Mouse (Mus musculus) ES-Bruce4 (cell line): Measurements from ENCODE around the gene Gm9507. TPM values are rescaled to one million over a fixed set of nuclear protein-coding genes. Genes with fewer than 3 reads are reported as not detected.
"Not testable (repeated sequence)": the region's sequence is repeated elsewhere in the genome, so short reads cannot be mapped to it uniquely, and the experiment has no call there.

Experiments used
- H3K27ac ChIP-seq: 2 replicates; pipeline ENCODE4 v1.5.1; 2012; ENCODE audit warnings: low read length, inconsistent platforms; ENCODE audit not compliant: insufficient read depth
- H3K27me3 ChIP-seq: 2 replicates; pipeline ENCODE4 v1.6.1; 2012; ENCODE audit warnings: mild to moderate bottlenecking, low read length, inconsistent platforms; ENCODE audit not compliant: control insufficient read depth, poor library complexity, insufficient read depth, severe bottlenecking
- H3K36me3 ChIP-seq: 2 replicates; pipeline ENCODE4 v1.6.1; 2012; ENCODE audit warnings: inconsistent platforms, mild to moderate bottlenecking, low read length, moderate library complexity; ENCODE audit not compliant: control insufficient read depth, poor library complexity, insufficient read depth, severe bottlenecking
- H3K4me1 ChIP-seq: one replicate; pipeline ENCODE4 v1.8.1; 2011; ENCODE audit warnings: low read length; ENCODE audit not compliant: control insufficient read depth, insufficient read depth
- H3K4me3 ChIP-seq: 2 replicates; pipeline ENCODE4 v1.5.1; 2011; ENCODE audit warnings: low read depth, mild to moderate bottlenecking, low read length
- H3K9ac ChIP-seq: 2 replicates; pipeline ENCODE4 v1.6.1; 2012; ENCODE audit warnings: low read depth, mild to moderate bottlenecking, inconsistent platforms; ENCODE audit not compliant: poor library complexity, severe bottlenecking
- H3K9me3 ChIP-seq: replicated peaks from 2 replicates; pipeline ENCODE4 v1.6.1; 2012; ENCODE audit warnings: mild to moderate bottlenecking, low read length, inconsistent platforms; ENCODE audit not compliant: control insufficient read depth, poor library complexity, insufficient read depth, severe bottlenecking
- CTCF ChIP-seq: IDR thresholded peaks from one replicate; pipeline ENCODE4 v1.8.1; 2011; ENCODE audit warnings: low read depth, low read length
- EP300 ChIP-seq: IDR thresholded peaks from 2 replicates; pipeline ENCODE4 v1.6.1; 2011; ENCODE audit warnings: low read depth, low read length; ENCODE audit not compliant: insufficient read depth
- POLR2A ChIP-seq: IDR thresholded peaks from one replicate; pipeline ENCODE4 v1.8.1; 2011; ENCODE audit warnings: low read length; ENCODE audit not compliant: insufficient read depth
- polyA plus RNA-seq: library from polyadenylated mRNA; stranded (reverse); fragments of >200 nt; gene quantifications from 2 replicates; pipeline ENCODE4 v1.2.4, GENCODE M21; 2011; ENCODE audit warnings: low read depth; ENCODE audit not compliant: missing spikeins, insufficient read depth, insufficient read length

Gene Gm9507
- polyA plus RNA-seq, 1 experiment: not detected

DNA sequence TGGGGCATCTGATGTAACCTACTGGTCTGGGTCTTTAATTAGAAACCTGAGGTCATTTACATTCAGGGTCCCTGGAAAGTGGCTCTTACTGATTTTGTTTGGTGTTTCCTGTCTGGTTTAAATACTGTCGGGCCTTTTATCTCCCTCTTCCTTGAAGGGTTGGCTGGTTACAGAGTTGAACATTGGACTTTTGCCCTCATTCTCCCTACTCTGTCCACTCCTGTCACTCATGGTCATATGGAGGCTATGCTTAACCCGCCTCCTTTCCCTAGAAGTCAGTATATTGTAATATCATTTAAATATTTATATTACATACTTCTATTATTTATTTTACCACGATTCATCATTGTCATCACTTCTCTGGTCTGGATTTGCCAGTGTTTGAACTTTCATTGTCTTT is 7.5 kb downstream of the Gm9507 start:
- Histone ChIP-seq H3K4me3 (no peak overlapping the region), H3K9me3 (peaks cover 11% of the 10 kb centered on the region), H3K27ac (no peak overlapping the region), H3K27me3 (no peaks in the 10 kb centered on the region), H3K4me1 (no peaks in the 10 kb centered on the region), H3K9ac (no peak overlapping the region), H3K36me3 (no peaks in the 10 kb centered on the region)
- no peak for TF ChIP-seq EP300
- TF ChIP-seq CTCF: no peak
- TF ChIP-seq POLR2A: no peak

DNA sequence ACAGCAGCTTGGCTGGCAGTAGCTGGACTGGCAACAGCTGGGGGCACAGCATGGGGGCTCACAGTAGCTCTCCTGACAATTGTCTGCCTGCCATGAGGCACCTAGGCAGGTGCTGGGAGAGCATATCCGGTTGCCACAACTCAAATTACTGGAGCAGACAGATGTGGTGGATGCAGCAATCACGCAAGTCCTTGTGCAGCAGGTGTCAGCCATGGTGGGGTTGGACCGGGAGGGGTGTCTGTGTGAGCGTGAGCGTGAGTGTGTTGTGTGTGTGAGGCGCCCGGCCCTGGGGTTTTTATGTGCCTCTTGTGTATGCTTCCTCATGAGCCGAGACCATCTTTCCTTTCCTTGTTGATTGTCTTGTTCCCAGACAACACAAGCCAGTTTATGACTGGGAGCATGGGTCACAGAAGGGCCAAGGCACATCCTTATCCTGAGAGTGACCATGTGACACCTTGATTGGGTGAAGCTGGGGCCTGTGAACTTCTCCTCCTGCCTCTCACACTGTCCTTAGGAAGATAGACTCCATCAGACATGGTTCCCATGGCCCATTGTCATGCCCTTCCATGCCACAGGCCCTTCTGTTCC is 12.6 kb downstream of the Gm9507 start, which contains the start of gene Gm19668:
Gene Gm19668 (minus strand): TSS at position 213 of the 588 bp plus-strand sequence.
- Histone ChIP-seq H3K4me3 (no peak within 1 kb of the TSS), H3K27ac (no peak within 1 kb of the TSS)

DNA sequence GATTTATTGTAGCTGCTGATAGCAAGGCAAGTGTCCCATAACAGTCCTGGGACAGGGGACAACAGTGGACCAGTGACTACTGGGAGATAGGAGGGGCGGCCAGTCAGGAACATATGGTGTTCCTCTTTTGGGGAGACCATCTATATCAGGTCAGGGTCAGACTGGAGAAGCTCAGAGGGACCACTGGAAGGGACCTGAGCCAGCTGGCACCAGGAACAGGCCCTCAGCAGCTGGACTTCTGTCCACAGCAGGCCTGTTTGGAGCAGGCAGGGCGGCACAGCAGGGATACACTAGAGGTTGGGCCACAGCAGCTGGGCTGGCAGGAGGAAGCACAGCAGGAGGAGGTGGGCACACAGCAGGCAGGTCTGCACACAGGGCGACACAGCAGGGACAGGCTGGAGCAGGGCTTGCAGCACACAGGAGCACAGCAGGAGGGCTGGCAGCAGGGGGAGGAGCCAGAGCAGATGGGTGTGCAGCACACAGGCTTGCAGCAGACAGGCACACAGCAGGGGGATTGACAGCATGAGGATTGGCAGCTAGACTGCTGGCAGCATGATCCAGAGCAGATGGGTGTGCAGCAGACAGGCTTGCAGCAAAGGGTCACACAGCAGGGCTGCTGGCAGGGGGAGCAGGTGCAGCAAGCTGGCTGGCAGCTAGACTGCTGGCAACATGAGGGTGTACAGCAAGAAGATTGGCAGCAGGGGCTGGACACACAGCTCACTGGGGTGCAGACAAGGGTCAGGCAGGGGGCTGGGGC is 13.3 kb downstream of the Gm9507 start:
- not testable (repeated sequence) for H3K9me3 ChIP-seq, H3K36me3 ChIP-seq, H3K27me3 ChIP-seq, H3K9ac ChIP-seq, H3K4me3 ChIP-seq, H3K27ac ChIP-seq, H3K4me1 ChIP-seq

More for the DNA sequence above, 12.6 kb downstream of the Gm9507 start, which contains the start of gene Gm19668:
- H3K9ac ChIP-seq: no peak within 1 kb of the TSS
- H3K9me3 ChIP-seq: no peaks in the 10 kb centered on the region
- H3K36me3 ChIP-seq: no peaks in the 10 kb centered on the region
- no peaks in the 10 kb centered on the region for H3K4me1 ChIP-seq
- no peaks in the 10 kb centered on the region for H3K27me3 ChIP-seq
- TF ChIP-seq POLR2A: no peak

DNA sequence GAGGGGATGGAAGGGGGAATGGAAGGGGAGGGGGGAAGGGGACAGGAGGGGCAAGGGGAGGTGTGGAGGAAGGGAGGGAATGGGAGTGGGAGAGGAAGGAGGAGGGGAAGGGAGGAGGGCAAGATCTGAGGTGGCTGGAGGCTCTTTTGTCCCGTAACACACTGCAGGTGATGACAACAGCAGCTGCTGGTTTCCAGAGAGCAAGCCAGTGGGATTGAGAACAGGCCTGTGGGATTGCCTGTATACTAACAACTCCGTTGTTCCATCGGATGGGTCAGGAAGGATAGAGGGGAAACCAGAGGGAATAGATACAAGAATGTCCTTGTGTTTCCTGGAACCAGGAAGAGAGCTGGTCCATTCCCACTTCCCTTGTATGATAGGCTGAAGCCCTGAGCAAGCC is 14.0 kb downstream of the Gm9507 start:
- TF ChIP-seq POLR2A (no peak), EP300 (no peak), CTCF (no peak)
- no peaks in the 10 kb centered on the region for H3K36me3 ChIP-seq
- H3K27me3 ChIP-seq: no peaks in the 10 kb centered on the region
- H3K9ac ChIP-seq: no peak overlapping the region
- no peak overlapping the region for H3K4me3 ChIP-seq
- H3K4me1 ChIP-seq: no peaks in the 10 kb centered on the region
- no peaks in the 10 kb centered on the region for H3K9me3 ChIP-seq
- no peak overlapping the region for H3K27ac ChIP-seq

DNA sequence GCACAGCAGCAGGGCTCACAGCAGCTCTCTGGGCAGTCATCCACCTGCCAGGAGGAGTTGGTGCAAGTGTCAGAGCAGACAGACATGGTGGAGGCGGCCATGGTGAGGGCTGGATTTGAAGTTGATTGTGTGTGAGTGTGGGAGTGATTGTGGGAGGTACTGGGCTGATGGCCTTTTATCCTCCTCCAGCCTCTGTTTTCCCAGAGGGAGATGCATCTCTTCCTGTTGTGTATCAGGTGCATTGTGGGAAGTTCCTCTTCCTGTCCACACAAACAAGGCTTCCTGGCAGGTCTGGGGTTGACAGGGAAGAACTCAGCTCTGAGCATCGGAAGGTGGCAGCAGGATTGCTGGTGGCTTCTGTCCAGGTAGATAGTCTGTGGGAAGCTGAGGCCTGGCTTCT is 16.7 kb downstream of the Gm9507 start, which contains the start of gene Gm9639:
Gene Gm9639 (minus strand): TSS at position 101 of the 400 bp plus-strand sequence.
- no peak within 1 kb of the TSS for H3K27ac ChIP-seq

DNA sequence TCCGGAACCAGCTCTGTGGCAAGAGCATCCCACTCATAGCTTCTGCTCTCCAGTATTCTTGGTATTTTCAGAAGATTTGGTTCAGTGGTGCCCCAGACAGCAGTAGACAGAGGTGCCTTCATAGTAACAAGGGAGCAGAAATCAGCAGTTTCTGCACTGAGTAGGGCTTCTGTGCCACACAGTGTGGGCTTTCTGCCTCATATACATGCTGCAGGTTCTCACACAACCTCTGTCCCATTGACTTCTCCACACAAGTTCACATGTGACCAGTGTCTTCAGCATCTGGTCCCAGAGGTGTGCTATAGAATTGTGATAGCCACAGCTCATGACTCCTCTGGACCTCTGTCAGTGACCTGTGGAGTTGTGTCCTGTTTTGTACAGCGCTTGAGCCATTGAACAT is 23.0 kb downstream of the Gm9507 start:
- no peak overlapping the region for H3K27ac ChIP-seq
- no peaks in the 10 kb centered on the region for H3K27me3 ChIP-seq
- H3K4me3 ChIP-seq: no peak overlapping the region
- H3K9ac ChIP-seq: no peak overlapping the region
- no peaks in the 10 kb centered on the region for H3K9me3 ChIP-seq
- TF ChIP-seq EP300: no peak
- no peak for TF ChIP-seq POLR2A
- no peak for TF ChIP-seq CTCF
- H3K4me1 ChIP-seq: no peaks in the 10 kb centered on the region
- H3K36me3 ChIP-seq: no peaks in the 10 kb centered on the region

More for the DNA sequence above, 16.7 kb downstream of the Gm9507 start, which contains the start of gene Gm9639:
- no peak within 1 kb of the TSS for H3K4me3 ChIP-seq
- no peak within 1 kb of the TSS for H3K9ac ChIP-seq
- H3K4me1 ChIP-seq: no peaks in the 10 kb centered on the region
- TF ChIP-seq EP300: no peak
- no peak for TF ChIP-seq POLR2A
- TF ChIP-seq CTCF: no peak
- H3K27me3 ChIP-seq: no peaks in the 10 kb centered on the region
- H3K36me3 ChIP-seq: no peaks in the 10 kb centered on the region
- no peaks in the 10 kb centered on the region for H3K9me3 ChIP-seq

DNA sequence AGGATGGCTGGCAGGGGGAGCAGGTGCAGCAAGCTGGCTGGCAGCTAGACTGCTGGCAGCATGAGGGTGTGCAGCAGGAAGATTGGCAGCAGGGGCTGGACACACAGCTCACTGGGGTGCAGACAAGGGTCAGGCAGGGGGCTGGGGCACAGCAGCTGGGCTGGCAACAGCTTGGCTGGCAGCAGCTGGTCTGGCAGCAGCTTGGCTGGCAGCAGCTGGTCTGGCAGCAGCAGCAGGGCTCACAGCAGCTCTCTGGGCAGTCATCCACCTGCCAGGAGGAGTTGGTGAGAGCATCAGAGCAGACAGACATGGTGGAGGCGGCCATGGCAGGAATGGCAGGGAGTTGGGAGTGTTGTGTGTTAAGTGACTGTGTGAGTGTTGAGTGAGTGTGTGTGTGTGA is 23.8 kb downstream of the Gm9507 start, which contains the start of gene Gm7137:
Gene Gm7137 (minus strand): TSS at position 325 of the 400 bp plus-strand sequence.
- not testable (repeated sequence) for H3K27me3 ChIP-seq, H3K4me3 ChIP-seq, H3K9me3 ChIP-seq, H3K4me1 ChIP-seq, H3K27ac ChIP-seq, H3K9ac ChIP-seq, H3K36me3 ChIP-seq

DNA sequence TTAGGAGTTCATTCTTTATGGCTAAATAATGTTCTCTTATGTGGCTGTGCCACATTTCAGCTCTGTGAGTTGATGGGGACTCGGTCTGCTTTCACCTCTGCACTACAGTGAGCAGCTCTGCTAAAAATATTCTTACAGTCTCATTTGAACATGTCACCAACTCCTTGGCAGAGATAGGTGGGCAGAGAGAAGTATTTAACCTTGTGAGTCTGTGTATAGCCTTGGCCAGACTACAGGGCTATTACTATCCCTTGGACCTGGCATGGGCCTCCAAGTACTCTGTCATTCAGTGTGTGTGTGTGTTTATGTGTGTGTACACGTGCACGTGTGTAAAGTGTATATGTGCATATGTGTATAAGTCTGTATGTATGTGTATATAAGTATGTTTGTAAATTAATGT is 28.2 kb downstream of the Gm9507 start:
- H3K9me3 ChIP-seq, H3K36me3 ChIP-seq, H3K27ac ChIP-seq, H3K9ac ChIP-seq, H3K4me1 ChIP-seq, H3K27me3 ChIP-seq, H3K4me3 ChIP-seq: not testable (repeated sequence)
